Mouse (Mus musculus): Measurements from ENCODE around the gene Hspg2. TPM values are rescaled to one million over a fixed set of nuclear protein-coding genes. Genes with fewer than 3 reads are reported as not detected.

The Hspg2 gene
- polyA plus RNA-seq, 1 experiment from 2014 or later: 52.0 TPM

- Histone ChIP-seq H3K4me1 (peaks cover 70% of the 10 kb centered on the region), H3K9me3 (no peaks in the 10 kb centered on the region), H3K36me3 (peaks cover under 1% of the 10 kb centered on the region; the same call in 1 of the 2 replicates), H3K27ac (peak overlapping the region; percentile 96), H3K27me3 (ENCODE audit: insufficient read depth, poor library complexity, severe bottlenecking) (no peaks in the 10 kb centered on the region), H3K4me3 (no peak overlapping the region)
- no peak for DNase-seq (ENCODE audit: low spot score)
- WGBS: 75% methylated on average over 2 of the region's 2 CpGs
Measured at GRCm38 (mm10) chr4:137467525-137467924, 1.0 kb upstream of the Hspg2 start.

DNA sequence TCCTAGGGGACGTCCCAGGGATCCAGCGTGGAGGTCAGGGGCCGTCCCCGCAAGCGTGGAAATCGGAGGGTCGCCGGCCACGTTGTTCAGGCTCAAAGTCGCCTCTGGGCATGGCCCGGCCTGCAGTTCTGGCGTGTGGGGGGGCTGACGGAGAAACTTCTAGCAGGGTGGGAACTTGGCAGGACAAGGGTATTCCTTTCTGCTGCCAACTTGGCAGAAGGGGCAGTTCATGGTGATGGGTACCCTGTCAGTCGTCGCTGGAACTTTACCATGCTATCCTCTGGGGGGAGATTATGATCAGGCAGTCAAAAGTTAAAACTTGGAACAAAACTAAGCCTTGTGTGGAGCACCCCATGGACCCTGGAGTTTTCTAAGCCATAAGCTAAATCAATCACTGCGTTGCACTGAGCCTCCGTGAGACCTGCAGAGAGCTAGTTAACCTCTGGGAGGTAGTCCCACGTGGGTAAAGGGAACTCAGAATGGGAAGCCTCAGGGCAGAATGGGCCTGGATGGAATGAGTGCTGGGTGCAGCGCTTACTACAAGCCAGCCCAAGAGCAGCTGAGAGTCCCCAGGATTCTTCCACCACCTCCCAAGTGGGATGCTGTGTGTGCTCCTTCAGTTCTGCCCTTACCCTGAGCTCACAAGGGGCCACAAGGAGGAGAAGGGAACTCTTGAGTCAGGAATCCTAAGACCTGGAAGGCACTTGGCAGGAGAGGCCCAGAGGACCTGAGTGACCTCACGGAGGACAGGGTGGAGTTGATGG, 694 bp downstream of the Hspg2 start:
- peak overlapping the region; percentile 93 for H3K4me3 ChIP-seq
- peaks cover 4% of the 10 kb centered on the region for H3K36me3 ChIP-seq
- peaks cover 84% of the 10 kb centered on the region for H3K4me1 ChIP-seq
- 2% methylated on average over 20 of the region's 20 CpGs for WGBS
- H3K9me3 ChIP-seq: no peaks in the 10 kb centered on the region
- no peak for DNase-seq (ENCODE audit: low spot score)
- H3K27ac ChIP-seq: peak overlapping the region; percentile 96
- H3K27me3 ChIP-seq (ENCODE audit: insufficient read depth, poor library complexity, severe bottlenecking): no peaks in the 10 kb centered on the region

DNA sequence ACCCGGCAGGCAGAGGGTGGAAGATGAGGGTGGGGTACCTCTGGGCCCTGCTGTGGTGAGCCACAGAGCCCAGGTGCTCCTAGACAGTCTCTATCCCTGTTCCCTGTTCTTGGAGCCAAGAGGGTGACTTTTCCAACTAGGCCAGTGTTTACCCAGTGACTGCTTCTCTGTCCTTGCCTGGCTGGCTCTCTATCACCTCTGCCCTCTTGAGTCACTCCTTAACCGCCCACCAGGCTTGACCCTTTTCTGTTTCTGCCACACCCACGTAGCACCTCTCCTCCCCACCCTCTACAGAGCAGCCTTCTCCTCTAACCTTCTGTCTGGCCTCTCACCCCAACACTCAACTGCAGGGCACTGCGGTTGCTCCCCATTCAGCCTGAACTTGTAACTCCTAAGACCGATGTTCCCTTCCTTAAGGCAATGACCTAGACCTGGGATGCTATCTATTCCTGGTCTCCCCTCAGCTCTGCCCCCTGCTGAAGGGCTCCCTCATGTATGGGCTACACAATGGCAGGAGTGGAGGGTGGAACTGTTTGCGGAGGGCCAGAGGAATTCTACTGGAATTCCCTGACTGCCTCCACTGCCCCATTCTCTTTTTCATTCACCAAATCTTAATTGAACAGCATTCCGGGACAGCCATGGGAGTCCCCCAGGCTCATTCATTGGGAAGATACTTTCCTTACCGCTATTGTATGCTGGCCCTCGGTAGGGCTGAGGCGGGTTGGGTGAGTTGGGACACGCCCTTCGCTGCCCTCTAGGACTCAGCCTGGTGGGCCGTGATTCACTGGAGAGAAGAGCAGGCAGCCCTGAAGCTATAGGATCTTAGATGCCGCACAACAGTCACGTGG, 1.5 kb downstream of the Hspg2 start:
- DNase-seq (ENCODE audit: low spot score): no peak
- peak overlapping the region; percentile 93 for H3K4me3 ChIP-seq
- 20% methylated on average over 15 of the region's 15 CpGs for WGBS
- H3K4me1 ChIP-seq: peaks cover 84% of the 10 kb centered on the region
- H3K9me3 ChIP-seq: no peaks in the 10 kb centered on the region
- H3K36me3 ChIP-seq: peaks cover 4% of the 10 kb centered on the region
- peak overlapping the region; percentile 96 for H3K27ac ChIP-seq
- no peaks in the 10 kb centered on the region for H3K27me3 ChIP-seq (ENCODE audit: insufficient read depth, poor library complexity, severe bottlenecking)

DNA sequence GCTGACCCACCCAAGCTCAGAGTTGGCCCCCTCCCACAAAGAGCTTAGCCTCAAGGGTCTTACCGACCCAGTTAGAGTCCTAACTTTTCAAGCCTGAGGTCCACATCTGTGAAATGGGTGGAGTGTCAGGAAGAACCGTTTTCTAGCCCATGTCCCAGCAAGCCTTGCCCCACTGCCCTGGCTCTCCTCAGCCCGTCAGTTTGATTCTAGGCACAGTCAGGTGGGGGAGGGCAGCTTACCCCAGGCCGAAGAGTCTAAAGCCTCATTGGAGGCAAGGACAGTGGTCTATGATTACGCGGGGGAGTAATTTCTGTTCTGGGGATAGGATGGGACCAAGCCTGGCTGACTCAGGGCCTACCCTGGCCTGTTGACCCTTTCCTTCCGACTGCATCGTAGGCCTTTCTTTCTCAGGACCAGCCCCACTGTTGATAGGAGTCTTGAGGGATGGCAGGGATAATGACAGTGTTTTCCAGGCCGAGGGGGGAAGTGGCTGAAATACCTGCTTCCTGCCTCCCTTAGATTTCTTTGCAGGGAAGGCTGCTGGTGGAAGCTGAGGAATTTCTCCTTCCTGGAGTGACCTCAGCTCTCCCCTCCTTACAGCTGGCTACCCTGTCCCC, 2.2 kb downstream of the Hspg2 start:
- peaks cover 86% of the 10 kb centered on the region for H3K4me1 ChIP-seq
- H3K27ac ChIP-seq: peak overlapping the region; percentile 96
- H3K4me3 ChIP-seq: peak overlapping the region; percentile 93
- 31% methylated on average over 9 of the region's 9 CpGs for WGBS
- no peak for DNase-seq (ENCODE audit: low spot score)
- H3K9me3 ChIP-seq: no peaks in the 10 kb centered on the region
- peaks cover 4% of the 10 kb centered on the region for H3K36me3 ChIP-seq
- no peaks in the 10 kb centered on the region for H3K27me3 ChIP-seq (ENCODE audit: insufficient read depth, poor library complexity, severe bottlenecking)

GRCm38 (mm10) chr4:137471326-137471725, 2.8 kb downstream of the Hspg2 start:
- DNase-seq (ENCODE audit: low spot score): no peak
- H3K27ac ChIP-seq: peak overlapping the region; percentile 96
- H3K9me3 ChIP-seq: no peaks in the 10 kb centered on the region
- 36% methylated on average over 8 of the region's 8 CpGs for WGBS
- peaks cover 4% of the 10 kb centered on the region for H3K36me3 ChIP-seq
- peak overlapping the region; percentile 93 for H3K4me3 ChIP-seq
- peaks cover 92% of the 10 kb centered on the region for H3K4me1 ChIP-seq
- no peaks in the 10 kb centered on the region for H3K27me3 ChIP-seq (ENCODE audit: insufficient read depth, poor library complexity, severe bottlenecking)

DNA sequence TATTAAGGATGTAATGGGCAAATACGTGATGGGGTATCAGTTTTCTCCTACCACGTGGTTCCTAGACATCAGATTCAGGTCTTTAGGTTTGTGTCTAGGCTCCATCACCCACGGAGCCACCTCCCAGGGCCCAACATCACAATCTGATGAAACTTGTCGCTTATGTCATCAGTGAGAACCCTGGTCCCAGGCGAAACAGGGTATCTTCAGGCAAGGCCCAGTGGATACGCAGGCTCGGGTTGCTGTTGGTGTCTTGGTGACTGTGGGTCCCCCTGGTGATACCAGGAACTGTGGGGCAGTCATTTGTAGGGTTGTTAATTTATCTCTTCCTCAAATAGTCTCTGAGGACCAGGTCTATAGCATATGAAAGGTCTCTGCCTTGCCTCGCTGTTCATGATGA, 4.7 kb downstream of the Hspg2 start:
- peak overlapping the region; percentile 85 for H3K27ac ChIP-seq
- WGBS: 67% methylated on average over 8 of the region's 8 CpGs
- no peaks in the 10 kb centered on the region for H3K9me3 ChIP-seq
- no peaks in the 10 kb centered on the region for H3K27me3 ChIP-seq (ENCODE audit: insufficient read depth, poor library complexity, severe bottlenecking)
- DNase-seq (ENCODE audit: low spot score): no peak
- H3K4me1 ChIP-seq: peaks cover 95% of the 10 kb centered on the region
- peak overlapping the region; percentile 37 for H3K4me3 ChIP-seq
- H3K36me3 ChIP-seq: peaks cover 4% of the 10 kb centered on the region

DNA sequence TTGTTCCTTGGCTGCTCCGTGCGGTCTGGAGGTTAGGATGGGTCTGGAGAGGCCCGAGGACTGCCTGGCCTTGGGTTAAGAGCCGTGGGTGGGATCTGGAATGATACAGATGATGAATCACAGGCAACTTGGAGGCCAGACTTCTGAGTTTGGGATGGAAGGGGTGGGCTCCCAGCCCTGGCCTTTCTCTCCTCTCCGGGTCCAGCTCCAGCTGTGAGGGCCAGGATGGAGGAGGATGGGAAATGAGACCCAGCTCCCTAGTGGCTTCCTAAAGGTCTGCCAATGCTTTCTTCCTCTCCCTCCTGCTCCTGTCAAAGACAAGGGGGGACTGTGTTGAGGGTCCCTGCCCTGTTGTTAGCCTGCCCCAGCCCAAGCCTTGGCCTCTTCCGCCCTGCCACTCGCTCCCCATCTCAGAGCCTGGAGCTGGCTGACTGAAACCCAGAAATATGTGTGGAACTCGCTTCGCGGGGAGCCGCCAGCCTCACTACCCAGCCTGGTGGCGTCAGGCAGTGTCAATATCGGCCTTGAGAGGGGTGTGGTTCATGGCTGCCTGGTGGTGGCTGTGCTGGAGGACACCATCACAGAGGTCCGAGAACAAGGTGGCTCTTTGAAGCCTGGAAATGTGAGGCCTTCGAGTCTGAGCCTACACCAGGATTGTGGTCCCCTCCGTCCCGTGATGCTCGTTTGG, 5.3 kb downstream of the Hspg2 start:
- H3K27ac ChIP-seq: peak overlapping the region; percentile 85
- peaks cover 4% of the 10 kb centered on the region for H3K36me3 ChIP-seq
- no peaks in the 10 kb centered on the region for H3K27me3 ChIP-seq (ENCODE audit: insufficient read depth, poor library complexity, severe bottlenecking)
- whole genome bisulfite sequencing: 18% methylated on average over 18 of the region's 18 CpGs
- no peaks in the 10 kb centered on the region for H3K9me3 ChIP-seq
- DNase-seq (ENCODE audit: low spot score): peak; percentile 86
- peaks cover 98% of the 10 kb centered on the region for H3K4me1 ChIP-seq
- H3K4me3 ChIP-seq: peak overlapping the region; percentile 37

- no peak for DNase-seq (ENCODE audit: low spot score)
- H3K27me3 ChIP-seq (ENCODE audit: insufficient read depth, poor library complexity, severe bottlenecking): no peaks in the 10 kb centered on the region
- H3K9me3 ChIP-seq: no peaks in the 10 kb centered on the region
- H3K4me1 ChIP-seq: peaks cover 100% of the 10 kb centered on the region
- WGBS: 61% methylated on average over 7 of the region's 7 CpGs
- peaks cover 9% of the 10 kb centered on the region for H3K36me3 ChIP-seq
- H3K4me3 ChIP-seq: peak overlapping the region; percentile 37; the same call in 1 of the 2 replicates
- H3K27ac ChIP-seq: peak overlapping the region; percentile 85
Measured at GRCm38 (mm10) chr4:137474694-137475093, 6.1 kb downstream of the Hspg2 start.

GRCm38 (mm10) chr4:137475271-137476050, 6.9 kb downstream of the Hspg2 start:
- peak overlapping the region; percentile 85 for H3K27ac ChIP-seq
- 63% methylated on average over 13 of the region's 13 CpGs for WGBS
- peak overlapping the region; percentile 37 for H3K4me3 ChIP-seq
- H3K36me3 ChIP-seq: peaks cover 9% of the 10 kb centered on the region
- no peak for DNase-seq (ENCODE audit: low spot score)
- no peaks in the 10 kb centered on the region for H3K27me3 ChIP-seq (ENCODE audit: insufficient read depth, poor library complexity, severe bottlenecking)
- H3K4me1 ChIP-seq: peaks cover 100% of the 10 kb centered on the region
- H3K9me3 ChIP-seq: no peaks in the 10 kb centered on the region

DNA sequence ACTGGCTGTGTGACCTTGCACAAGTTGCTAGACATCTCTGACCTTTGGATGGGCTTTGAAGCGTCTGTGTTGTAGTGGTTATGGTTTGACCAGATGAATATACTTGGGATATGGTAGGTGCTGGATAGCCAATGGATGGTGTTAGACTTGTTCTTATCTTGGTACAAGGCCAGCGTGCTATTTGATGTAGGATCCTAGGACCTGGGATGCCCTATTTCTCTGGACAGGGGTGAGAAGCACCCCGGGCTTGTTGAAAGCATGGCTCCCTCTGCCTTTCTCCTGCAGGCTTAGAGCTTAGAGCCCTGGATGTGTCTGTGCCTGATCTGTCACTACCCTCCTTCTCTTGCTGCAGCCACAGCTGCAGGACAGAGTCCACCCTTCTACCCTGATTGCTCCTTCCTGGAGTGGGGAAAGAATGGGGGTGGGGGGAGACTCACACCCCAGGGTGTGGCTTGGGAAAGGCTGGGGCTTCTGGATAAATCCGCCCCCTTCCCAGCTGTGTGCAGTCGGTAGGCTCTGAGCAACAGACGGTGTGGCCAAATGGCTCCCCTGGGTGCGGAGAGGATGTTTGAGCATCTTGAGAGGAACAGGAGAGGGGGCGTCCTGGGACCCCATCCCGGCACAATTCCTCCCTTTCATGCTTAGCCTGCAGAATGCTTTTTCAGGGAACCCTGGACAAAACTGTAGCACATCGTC, 7.6 kb downstream of the Hspg2 start:
- H3K4me3 ChIP-seq: peak overlapping the region; percentile 37
- H3K4me1 ChIP-seq: peaks cover 100% of the 10 kb centered on the region
- H3K36me3 ChIP-seq: peaks cover 9% of the 10 kb centered on the region
- H3K9me3 ChIP-seq: no peaks in the 10 kb centered on the region
- 14% methylated on average over 10 of the region's 10 CpGs for WGBS
- H3K27me3 ChIP-seq (ENCODE audit: insufficient read depth, poor library complexity, severe bottlenecking): no peaks in the 10 kb centered on the region
- peak overlapping the region; percentile 85 for H3K27ac ChIP-seq
- DNase-seq (ENCODE audit: low spot score): no peak

- DNase-seq (ENCODE audit: low spot score): no peak
- H3K4me1 ChIP-seq: peaks cover 100% of the 10 kb centered on the region
- H3K27ac ChIP-seq: peak overlapping the region; percentile 85
- 3% methylated on average over 16 of the region's 17 CpGs for WGBS
- H3K9me3 ChIP-seq: no peaks in the 10 kb centered on the region
- H3K27me3 ChIP-seq (ENCODE audit: insufficient read depth, poor library complexity, severe bottlenecking): no peaks in the 10 kb centered on the region
- peak overlapping the region; percentile 37 for H3K4me3 ChIP-seq
- peaks cover 9% of the 10 kb centered on the region for H3K36me3 ChIP-seq
Measured at GRCm38 (mm10) chr4:137476761-137477237, 8.2 kb downstream of the Hspg2 start.
